Mouse (Mus musculus): ENCODE measurements around the gene Ube4b.

DNA sequence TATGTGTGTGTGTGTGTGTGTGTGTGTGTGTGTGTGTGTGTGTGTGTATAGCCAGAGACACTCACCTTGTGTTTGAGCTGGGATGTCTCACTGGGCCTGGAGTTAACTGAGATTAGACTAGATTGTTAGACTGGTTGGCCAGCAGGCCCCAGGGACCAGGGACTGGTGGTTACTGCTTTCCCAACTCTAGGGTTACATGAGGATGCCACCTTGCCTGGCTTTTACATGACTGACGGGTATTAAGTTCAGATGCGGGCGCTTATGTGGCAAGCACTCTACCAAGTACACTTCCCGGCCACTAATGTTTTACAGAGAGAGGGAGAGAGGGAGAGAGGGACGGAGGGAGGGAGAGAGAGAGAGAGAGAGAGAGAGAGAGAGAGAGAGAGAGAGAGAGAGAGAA lies 114.6 kb downstream of the Ube4b start:
- TF ChIP-seq MYB (IDR thresholded peaks at IDR 0.05; ENCODE audit: low read depth, low read length) (no peak), POLR2AphosphoS2 (IDR thresholded peaks at IDR 0.05; ENCODE audit: low read length) (no peak), NRF1 (IDR thresholded peaks at IDR 0.05; ENCODE audit: insufficient read depth, low read depth, low read length, poor library complexity, severe bottlenecking) (no peak)

Measured in MEL (cell line).